Mouse (Mus musculus) embryonic facial prominence, embryonic 11.5 days (tissue): Measurements from ENCODE around the gene Cmtm4. TPM values are rescaled to one million over a fixed set of nuclear protein-coding genes. Genes with fewer than 3 reads are reported as not detected.

Experiments
- ATAC-seq: fragments of 200-750 bp; cut with Nextera tagmentation; replicated peaks from 2 replicates; pipeline ENCODE4 v1.8.0; 2017; ENCODE audit warnings: low read depth; ENCODE audit not compliant: insufficient number of reproducible peaks, low FRiP score, low TSS enrichment
- DNase-seq: peaks from one replicate; pipeline ENCODE4 v3.0.0-alpha.2; 2015; ENCODE audit warnings: low spot score
- H3K27ac ChIP-seq: fragments of 300-500 bp; sonication (generic); replicated peaks from 2 replicates; pipeline ENCODE4 v1.5.1; 2014; ENCODE audit warnings: mild to moderate bottlenecking, low read depth, low read length, control low read depth
- H3K27me3 ChIP-seq: fragments of 300-500 bp; sonication (generic); 2 replicates; pipeline ENCODE4 v1.6.1; 2014; ENCODE audit warnings: mild to moderate bottlenecking, low read length, moderate library complexity, mixed read lengths; ENCODE audit not compliant: control insufficient read depth, insufficient read depth
- H3K36me3 ChIP-seq: fragments of 300-500 bp; sonication (generic); replicated peaks from 2 replicates; pipeline ENCODE4 v1.6.1; 2014; ENCODE audit warnings: low read depth, mild to moderate bottlenecking, low read length, moderate library complexity, mixed read lengths; ENCODE audit not compliant: control insufficient read depth, insufficient read depth
- H3K4me1 ChIP-seq: fragments of 300-500 bp; sonication (generic); 2 replicates; pipeline ENCODE4 v1.6.1; 2014; ENCODE audit warnings: low read length, mixed read lengths; ENCODE audit not compliant: control insufficient read depth, insufficient read depth
- H3K4me2 ChIP-seq: fragments of 300-500 bp; sonication (generic); 2 replicates; pipeline ENCODE4 v1.6.1; 2014; ENCODE audit warnings: low read depth, mild to moderate bottlenecking, control low read depth, low read length, moderate library complexity
- H3K4me3 ChIP-seq: fragments of 300-500 bp; sonication (generic); 2 replicates; pipeline ENCODE4 v1.5.1; 2014; ENCODE audit warnings: low read depth, low read length, control low read depth
- H3K9ac ChIP-seq: fragments of 300-500 bp; sonication (generic); replicated peaks from 2 replicates; pipeline ENCODE4 v1.6.1; 2014; ENCODE audit warnings: mild to moderate bottlenecking, control low read depth, low read length
- H3K9me3 ChIP-seq: fragments of 300-500 bp; sonication (generic); replicated peaks from 2 replicates; pipeline ENCODE4 v1.6.1; 2016; ENCODE audit warnings: mild to moderate bottlenecking, low read length, inconsistent platforms, mixed read lengths; ENCODE audit not compliant: control insufficient read depth
- WGBS: fragments of 180-500 bp; shearing (Covaris S2); extraction: QIAGEN DNeasy Blood & Tissue Kit; methylation state at CpG from one replicate; pipeline ENCODE4 v1.1.7; 2014; 5-methylcytosine and 5-hydroxymethylcytosine counted together
- polyA plus RNA-seq: library from polyadenylated mRNA; unstranded; fragments of >200 nt; fragmentation: Nextera tagmentation; extraction: Ambion mirVana; gene quantifications from 2 replicates; pipeline ENCODE4 v1.2.1, GENCODE M21; 2014

Cmtm4 gene
- polyA plus RNA-seq, 1 experiment from 2014 or later, result 3.8 TPM

- ATAC-seq, result no peak
- Histone ChIP-seq H3K4me1 (no peaks in the 10 kb centered on the region), H3K27ac (no peak overlapping the region)
Measured at GRCm38 (mm10) chr8:104379301-104379836, 16.2 kb downstream of the Cmtm4 start.

DNA sequence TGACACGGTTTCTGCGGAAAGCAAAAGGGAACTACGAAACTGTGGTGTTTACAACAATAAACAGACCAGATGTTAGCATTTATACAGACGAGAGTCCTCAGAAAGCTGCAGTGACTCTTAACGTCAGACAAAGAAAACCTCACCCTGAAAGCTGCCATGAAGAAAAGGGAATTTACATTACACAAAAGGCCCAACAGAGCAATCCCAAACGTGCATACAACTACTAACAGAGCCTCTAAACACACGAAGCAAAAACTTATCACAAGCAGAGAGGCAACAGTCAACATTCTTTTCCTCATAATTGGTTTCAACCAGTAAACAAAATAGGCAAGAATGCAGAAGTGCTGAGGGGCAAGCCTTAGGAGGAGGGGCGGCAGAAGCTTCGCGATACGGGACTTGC is 18.9 kb downstream of the Cmtm4 start:
- Histone ChIP-seq H3K4me3 (no peak overlapping the region), H3K4me1 (no peaks in the 10 kb centered on the region), H3K36me3 (no peaks in the 10 kb centered on the region), H3K4me2 (no peak overlapping the region), H3K27ac (no peak overlapping the region), H3K9ac (no peak overlapping the region), H3K9me3 (no peaks in the 10 kb centered on the region), H3K27me3 (no peaks in the 10 kb centered on the region)
- ATAC-seq, result no peak
- WGBS, result 53% methylated on average over 11 of the region's 11 CpGs
- DNase-seq, result no peak

More at GRCm38 (mm10) chr8:104379301-104379836, 16.2 kb downstream of the Cmtm4 start:
- Histone ChIP-seq H3K9me3 (no peaks in the 10 kb centered on the region), H3K36me3 (no peaks in the 10 kb centered on the region), H3K4me3 (no peak overlapping the region), H3K27me3 (no peaks in the 10 kb centered on the region), H3K4me2 (no peak overlapping the region), H3K9ac (no peak overlapping the region)
- 24% methylated on average over 10 of the region's 10 CpGs for WGBS
- DNase-seq, result peak; percentile 38

- no peak overlapping the region; the same call in 1 of the 2 replicates for H3K27ac ChIP-seq
- no peak for ATAC-seq
Measured at GRCm38 (mm10) chr8:104375959-104376358, 19.6 kb downstream of the Cmtm4 start.

GRCm38 (mm10) chr8:104374864-104375846 is 20.5 kb downstream of the Cmtm4 start:
- no peaks in the 10 kb centered on the region for H3K9me3 ChIP-seq
- 52% methylated on average over 14 of the region's 14 CpGs for WGBS
- H3K36me3 ChIP-seq, result no peaks in the 10 kb centered on the region
- no peaks in the 10 kb centered on the region for H3K4me1 ChIP-seq
- DNase-seq, result peak; percentile 42
- H3K27ac ChIP-seq, result no peak overlapping the region; the same call in 1 of the 2 replicates
- H3K27me3 ChIP-seq, result no peaks in the 10 kb centered on the region
- no peak overlapping the region for H3K4me2 ChIP-seq
- no peak overlapping the region for H3K4me3 ChIP-seq
- no peak for ATAC-seq
- no peak overlapping the region for H3K9ac ChIP-seq

More at GRCm38 (mm10) chr8:104375959-104376358, 19.6 kb downstream of the Cmtm4 start:
- Histone ChIP-seq H3K9me3 (no peaks in the 10 kb centered on the region), H3K9ac (no peak overlapping the region), H3K27me3 (no peaks in the 10 kb centered on the region), H3K4me2 (no peak overlapping the region), H3K4me3 (no peak overlapping the region), H3K4me1 (no peaks in the 10 kb centered on the region), H3K36me3 (no peaks in the 10 kb centered on the region)
- DNase-seq, result no peak
- WGBS, result 64% methylated on average over 5 of the region's 5 CpGs

- no peak overlapping the region for H3K4me3 ChIP-seq
- H3K27ac ChIP-seq, result no peak overlapping the region
- WGBS, result 72% methylated on average over 11 of the region's 11 CpGs
- no peak overlapping the region for H3K9ac ChIP-seq
- H3K27me3 ChIP-seq, result no peaks in the 10 kb centered on the region
- no peaks in the 10 kb centered on the region for H3K9me3 ChIP-seq
- ATAC-seq (no peak), DNase-seq (no peak)
- H3K4me1 ChIP-seq, result no peaks in the 10 kb centered on the region
- H3K36me3 ChIP-seq, result no peaks in the 10 kb centered on the region
- no peak overlapping the region for H3K4me2 ChIP-seq
Measured at GRCm38 (mm10) chr8:104374269-104374668, 21.3 kb downstream of the Cmtm4 start.

DNA sequence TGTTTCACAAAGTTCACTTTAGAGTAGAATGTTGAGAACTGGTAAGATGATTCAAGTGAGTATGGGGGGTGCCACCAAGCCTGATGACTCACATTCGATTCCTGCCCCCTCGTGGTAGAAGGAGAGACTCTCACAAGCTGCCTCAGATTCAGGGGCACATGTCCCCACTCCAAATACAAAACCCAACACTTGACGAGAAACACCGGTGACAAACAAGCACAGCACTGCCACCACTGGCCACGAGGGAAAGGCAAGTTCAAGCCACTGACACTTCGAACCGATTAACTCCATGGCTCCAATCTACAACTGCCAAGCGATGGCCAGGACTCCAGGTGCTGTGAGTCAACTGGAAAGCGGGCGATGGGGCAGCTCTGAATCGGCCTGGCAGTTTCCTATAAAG is 21.8 kb downstream of the Cmtm4 start:
- H3K36me3 ChIP-seq, result no peaks in the 10 kb centered on the region
- no peak overlapping the region for H3K4me3 ChIP-seq
- ATAC-seq, result no peak
- no peaks in the 10 kb centered on the region for H3K9me3 ChIP-seq
- no peak overlapping the region for H3K4me2 ChIP-seq
- H3K27me3 ChIP-seq, result no peaks in the 10 kb centered on the region
- H3K9ac ChIP-seq, result no peak overlapping the region
- WGBS, result 80% methylated on average over 11 of the region's 11 CpGs
- no peak overlapping the region for H3K27ac ChIP-seq
- no peak for DNase-seq
- no peaks in the 10 kb centered on the region for H3K4me1 ChIP-seq

- DNase-seq, result no peak
- no peaks in the 10 kb centered on the region for H3K9me3 ChIP-seq
- H3K4me2 ChIP-seq, result no peak overlapping the region
- WGBS, result 87% methylated on average over 6 of the region's 6 CpGs
- no peaks in the 10 kb centered on the region for H3K36me3 ChIP-seq
- H3K27me3 ChIP-seq, result no peaks in the 10 kb centered on the region
- ATAC-seq, result no peak
- no peak overlapping the region for H3K27ac ChIP-seq
- H3K4me3 ChIP-seq, result no peak overlapping the region
- no peaks in the 10 kb centered on the region for H3K4me1 ChIP-seq
- no peak overlapping the region for H3K9ac ChIP-seq
Measured at GRCm38 (mm10) chr8:104371121-104371520, 24.5 kb downstream of the Cmtm4 start.

DNA sequence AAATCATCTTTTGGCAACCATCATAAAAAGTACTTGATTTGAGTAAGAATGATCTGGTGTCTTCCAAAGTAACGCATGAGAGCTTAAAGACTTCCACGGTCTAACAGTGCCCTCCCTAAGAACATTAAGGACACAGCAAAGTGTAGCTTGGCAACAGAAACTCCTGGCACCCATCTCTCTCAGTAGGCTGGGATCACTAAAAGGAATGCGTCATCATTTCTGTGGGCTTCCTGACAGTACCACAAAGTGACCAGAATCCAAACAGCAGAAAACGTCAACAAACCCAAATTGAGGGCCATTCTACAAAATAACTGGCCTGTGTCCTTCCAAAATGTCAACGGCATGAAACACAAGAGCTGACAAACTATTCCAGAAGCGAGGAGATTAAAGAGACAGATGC is 25.5 kb downstream of the Cmtm4 start:
- Histone ChIP-seq H3K9ac (no peak overlapping the region), H3K9me3 (no peaks in the 10 kb centered on the region), H3K27me3 (no peaks in the 10 kb centered on the region), H3K36me3 (no peaks in the 10 kb centered on the region), H3K27ac (no peak overlapping the region), H3K4me3 (no peak overlapping the region), H3K4me1 (no peaks in the 10 kb centered on the region), H3K4me2 (no peak overlapping the region)
- WGBS, result 87% methylated on average over 6 of the region's 6 CpGs
- ATAC-seq (no peak), DNase-seq (no peak)
